Mouse (Mus musculus) heart, adult 2 months (tissue): Measurements from ENCODE around the gene Eme1.
"Not testable (repeated sequence)": the region's sequence is repeated elsewhere in the genome, so short reads cannot be mapped to it uniquely, and the experiment has no call there.

Experiments
- CTCF ChIP-seq: fragments of 200-600 bp; IDR thresholded peaks from 2 replicates; pipeline ENCODE4 v1.8.1; 2022; ENCODE audit warnings: antibody characterized with exemption, mild to moderate bottlenecking, moderate library complexity
- POLR2A ChIP-seq: fragments of 200-500 bp; IDR thresholded peaks from 2 replicates; pipeline ENCODE4 v1.6.1; 2011; ENCODE audit warnings: mild to moderate bottlenecking, low read depth, low read length, control low read depth; ENCODE audit not compliant: insufficient read depth

- TF ChIP-seq POLR2A, CTCF: not testable (repeated sequence)
Observed at GRCm38 (mm10) chr11:94692502-94692901, 38.7 kb upstream of the Eme1 start.
